Mouse (Mus musculus) midbrain, embryonic 16.5 days (tissue): ENCODE measurements around the gene Fam83f. TPM values are rescaled to one million over a fixed set of nuclear protein-coding genes. Genes with fewer than 3 reads are reported as not detected.

Experiments used
- ATAC-seq: fragments of 200-750 bp; cut with Nextera tagmentation; 2 replicates; pipeline ENCODE4 v1.8.0; 2017; ENCODE audit warnings: moderate TSS enrichment
- H3K27ac ChIP-seq: fragments of 300-500 bp; sonication (generic); 2 replicates; pipeline ENCODE4 v1.5.1; 2014; ENCODE audit warnings: mild to moderate bottlenecking, low read length, mixed read lengths
- H3K27me3 ChIP-seq: fragments of 300-500 bp; sonication (generic); 2 replicates; pipeline ENCODE4 v1.6.1; 2014; ENCODE audit warnings: low read depth, low read length, mixed read lengths; ENCODE audit not compliant: control insufficient read depth, insufficient read depth
- H3K36me3 ChIP-seq: fragments of 300-500 bp; sonication (generic); 2 replicates; pipeline ENCODE4 v1.6.1; 2014; ENCODE audit warnings: mild to moderate bottlenecking, low read length, moderate library complexity, mixed read lengths; ENCODE audit not compliant: control insufficient read depth, insufficient read depth
- H3K4me1 ChIP-seq: fragments of 300-500 bp; sonication (generic); 2 replicates; pipeline ENCODE4 v1.6.1; 2014; ENCODE audit warnings: mild to moderate bottlenecking, low read length, mixed read lengths; ENCODE audit not compliant: control insufficient read depth, insufficient read depth
- H3K4me2 ChIP-seq: fragments of 300-500 bp; sonication (generic); 2 replicates; pipeline ENCODE4 v1.6.1; 2014; ENCODE audit warnings: mild to moderate bottlenecking, low read length, mixed read lengths
- H3K4me3 ChIP-seq: fragments of 300-500 bp; sonication (generic); 2 replicates; pipeline ENCODE4 v1.5.1; 2014; ENCODE audit warnings: low read depth, mild to moderate bottlenecking, low read length, moderate library complexity, mixed read lengths
- H3K9ac ChIP-seq: fragments of 300-500 bp; sonication (generic); 2 replicates; pipeline ENCODE4 v1.6.1; 2014; ENCODE audit warnings: low read depth, low read length, mixed read lengths
- H3K9me3 ChIP-seq: fragments of 300-500 bp; sonication (generic); replicated peaks from 2 replicates; pipeline ENCODE4 v1.6.1; 2014; ENCODE audit warnings: mild to moderate bottlenecking, low read length, mixed read lengths; ENCODE audit not compliant: control insufficient read depth, poor library complexity, severe bottlenecking
- WGBS: fragments of 180-500 bp; shearing (Covaris S2); extraction: QIAGEN DNeasy Blood & Tissue Kit; methylation state at CpG from one replicate; pipeline ENCODE4 v1.1.7; 2014; 5-methylcytosine and 5-hydroxymethylcytosine counted together
- polyA plus RNA-seq: library from polyadenylated mRNA; unstranded; fragments of >200 nt; fragmentation: Nextera tagmentation; extraction: Ambion mirVana; gene quantifications from 2 replicates; pipeline ENCODE4 v1.2.1, GENCODE M21; 2015

Fam83f gene
- polyA plus RNA-seq, 1 experiment from 2014 or later, result 0.39 TPM

- H3K4me1 ChIP-seq, result peaks cover 15% of the 10 kb centered on the region
- no peak for ATAC-seq
- 50% methylated on average over 5 of the region's 5 CpGs for WGBS
- H3K27me3 ChIP-seq, result no peaks in the 10 kb centered on the region
- H3K9me3 ChIP-seq, result no peaks in the 10 kb centered on the region
- no peak overlapping the region for H3K4me2 ChIP-seq
- H3K27ac ChIP-seq, result no peak overlapping the region
- H3K4me3 ChIP-seq, result no peak overlapping the region
- no peaks in the 10 kb centered on the region for H3K36me3 ChIP-seq
- H3K9ac ChIP-seq, result no peak overlapping the region
Measured at GRCm38 (mm10) chr15:80697564-80697963, 25.9 kb downstream of the Fam83f start.

GRCm38 (mm10) chr15:80701481-80702257 lies 30.0 kb downstream of the Fam83f start:
- 71% methylated on average over 8 of the region's 8 CpGs for WGBS

GRCm38 (mm10) chr15:80702910-80703309 lies 31.3 kb downstream of the Fam83f start:
- H3K9me3 ChIP-seq, result no peaks in the 10 kb centered on the region
- no peak overlapping the region for H3K4me3 ChIP-seq
- 92% methylated on average over 5 of the region's 5 CpGs for WGBS
- no peak overlapping the region for H3K27ac ChIP-seq
- no peaks in the 10 kb centered on the region for H3K27me3 ChIP-seq
- H3K9ac ChIP-seq, result no peak overlapping the region
- H3K4me2 ChIP-seq, result no peak overlapping the region
- H3K36me3 ChIP-seq, result no peaks in the 10 kb centered on the region
- H3K4me1 ChIP-seq, result peaks cover 7% of the 10 kb centered on the region
- ATAC-seq, result no peak

More at GRCm38 (mm10) chr15:80701481-80702257, 30.0 kb downstream of the Fam83f start:
- ATAC-seq, result no peak
- H3K36me3 ChIP-seq, result no peaks in the 10 kb centered on the region
- H3K4me2 ChIP-seq, result no peak overlapping the region
- H3K4me3 ChIP-seq, result no peak overlapping the region
- H3K27me3 ChIP-seq, result no peaks in the 10 kb centered on the region
- H3K4me1 ChIP-seq, result peaks cover 4% of the 10 kb centered on the region
- H3K9ac ChIP-seq, result no peak overlapping the region
- H3K27ac ChIP-seq, result no peak overlapping the region
- H3K9me3 ChIP-seq, result no peaks in the 10 kb centered on the region

- Histone ChIP-seq H3K4me3 (no peak overlapping the region), H3K27ac (no peak overlapping the region), H3K9ac (no peak overlapping the region), H3K27me3 (no peaks in the 10 kb centered on the region), H3K4me1 (peaks cover 7% of the 10 kb centered on the region), H3K36me3 (no peaks in the 10 kb centered on the region), H3K4me2 (no peak overlapping the region), H3K9me3 (no peaks in the 10 kb centered on the region)
- ATAC-seq, result no peak
- WGBS, result 71% methylated on average over 2 of the region's 2 CpGs
Measured at GRCm38 (mm10) chr15:80703495-80703894, 31.8 kb downstream of the Fam83f start.

- H3K36me3 ChIP-seq, result no peaks in the 10 kb centered on the region
- peak; percentile 88 for ATAC-seq
- H3K9me3 ChIP-seq, result no peaks in the 10 kb centered on the region
- peaks cover 7% of the 10 kb centered on the region for H3K4me1 ChIP-seq
- H3K27me3 ChIP-seq, result no peaks in the 10 kb centered on the region
- no peak overlapping the region for H3K9ac ChIP-seq
- peak overlapping the region; percentile 39; the same call in 1 of the 2 replicates for H3K4me2 ChIP-seq
- no peak overlapping the region for H3K4me3 ChIP-seq
- WGBS, result 8% methylated on average over 7 of the region's 7 CpGs
- no peak overlapping the region for H3K27ac ChIP-seq
Measured at GRCm38 (mm10) chr15:80704267-80704666, 32.6 kb downstream of the Fam83f start.

- peak overlapping the region; percentile 52 for H3K4me2 ChIP-seq
- H3K4me1 ChIP-seq, result peaks cover 9% of the 10 kb centered on the region
- H3K9ac ChIP-seq, result no peak overlapping the region
- peak overlapping the region; percentile 19; the same call in 1 of the 2 replicates for H3K4me3 ChIP-seq
- ATAC-seq, result no peak
- no peaks in the 10 kb centered on the region for H3K27me3 ChIP-seq
- H3K36me3 ChIP-seq, result no peaks in the 10 kb centered on the region
- no peaks in the 10 kb centered on the region for H3K9me3 ChIP-seq
- WGBS, result 29% methylated on average over 18 of the region's 18 CpGs
- peak overlapping the region; percentile 12; the same call in 1 of the 2 replicates for H3K27ac ChIP-seq
Measured at GRCm38 (mm10) chr15:80705828-80706549, 34.3 kb downstream of the Fam83f start.

GRCm38 (mm10) chr15:80706596-80706995 lies 34.9 kb downstream of the Fam83f start:
- Histone ChIP-seq H3K27me3 (no peaks in the 10 kb centered on the region), H3K27ac (peak overlapping the region; percentile 67), H3K4me1 (peaks cover 9% of the 10 kb centered on the region), H3K36me3 (no peaks in the 10 kb centered on the region), H3K4me3 (peak overlapping the region; percentile 19; the same call in 1 of the 2 replicates), H3K4me2 (peak overlapping the region; percentile 52), H3K9ac (no peak overlapping the region), H3K9me3 (no peaks in the 10 kb centered on the region)
- WGBS, result 30% methylated on average over 11 of the region's 11 CpGs
- no peak for ATAC-seq

- Histone ChIP-seq H3K27ac (peak overlapping the region; percentile 67), H3K4me3 (no peak overlapping the region), H3K27me3 (no peaks in the 10 kb centered on the region), H3K9ac (no peak overlapping the region), H3K36me3 (no peaks in the 10 kb centered on the region), H3K4me2 (no peak overlapping the region), H3K4me1 (peaks cover 10% of the 10 kb centered on the region), H3K9me3 (no peaks in the 10 kb centered on the region)
- WGBS, result 52% methylated on average over 8 of the region's 8 CpGs
- no peak for ATAC-seq
Measured at GRCm38 (mm10) chr15:80707088-80707487, 35.4 kb downstream of the Fam83f start.

- no peak for ATAC-seq
- WGBS, result 46% methylated on average over 6 of the region's 6 CpGs
- Histone ChIP-seq H3K27ac (no peak overlapping the region), H3K36me3 (no peaks in the 10 kb centered on the region), H3K9ac (no peak overlapping the region), H3K27me3 (no peaks in the 10 kb centered on the region), H3K4me3 (no peak overlapping the region), H3K9me3 (no peaks in the 10 kb centered on the region), H3K4me1 (peaks cover 17% of the 10 kb centered on the region), H3K4me2 (no peak overlapping the region)
Measured at GRCm38 (mm10) chr15:80709593-80709992, 37.9 kb downstream of the Fam83f start.
